Mouse (Mus musculus): Measurements from ENCODE around the gene Prrc2a. TPM values are rescaled to one million over a fixed set of nuclear protein-coding genes. Genes with fewer than 3 reads are reported as not detected.

Gene Prrc2a
- polyA plus RNA-seq, 2 experiments: 33.4 to 61.4 TPM

DNA sequence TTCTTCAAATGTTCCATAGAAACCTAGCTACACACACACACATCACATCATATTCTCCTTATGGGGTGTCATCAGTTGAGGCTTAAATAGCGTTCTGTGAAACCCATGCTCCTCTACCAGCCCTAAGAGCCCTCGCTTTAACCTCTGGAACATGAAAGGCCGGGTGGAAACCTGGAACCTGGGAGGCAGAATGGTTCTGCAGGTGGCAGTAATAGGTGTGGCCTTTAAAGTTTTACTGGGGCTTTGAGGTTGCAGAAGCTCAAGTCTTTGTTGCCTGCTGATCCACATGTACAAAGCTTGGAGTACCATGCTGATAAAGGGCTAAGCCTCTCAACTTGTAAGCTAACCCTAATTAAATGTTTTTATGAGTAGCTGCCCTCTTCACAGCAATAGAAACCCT lies 17.3 kb downstream of the Prrc2a start:
- DNase-seq (ENCODE audit: low read depth in 3 of 3, low spot score in 3 of 3): no peak
- Histone ChIP-seq H3K4me1 (replicated peaks; ENCODE audit: control insufficient read depth in 2 of 2, insufficient read depth in 2 of 2, low read length in 1 of 2) (no peaks in the 10 kb centered on the region), H3K4me2 (ENCODE audit: low read depth) (no peak overlapping the region), H3K27me3 (ENCODE audit: control insufficient read depth, insufficient read depth, low read length) (no peaks in the 10 kb centered on the region), H3K27ac (no peak overlapping the region), H3K9me3 (ENCODE audit: control insufficient read depth, low read length) (no peaks in the 10 kb centered on the region), H3K9ac (replicated peaks) (no peak overlapping the region), H3K36me3 (replicated peaks; ENCODE audit: control insufficient read depth, insufficient read depth, low read depth) (peaks cover 82% of the 10 kb centered on the region), H3K4me3 (ENCODE audit: insufficient read depth in 1 of 2, low read depth in 2 of 2, low read length in 2 of 2) (no peak overlapping the region)
- WGBS (ENCODE audit: insufficient replicate concordance): 67% methylated on average over 3 of the region's 3 CpGs
- TF ChIP-seq EP300 (IDR thresholded peaks at IDR 0.05; ENCODE audit: low read depth) (no peak), CTCF (IDR thresholded peaks at IDR 0.05; ENCODE audit: low read depth) (no peak)
- ATAC-seq (ENCODE audit: insufficient read depth): no peak

- ATAC-seq (ENCODE audit: insufficient read depth): no peak
- H3K27ac ChIP-seq: no peak overlapping the region
- DNase-seq (ENCODE audit: low read depth in 3 of 3, low spot score in 3 of 3): no peak
Measured at GRCm38 (mm10) chr17:35146139-35146538, 18.6 kb downstream of the Prrc2a start.

DNA sequence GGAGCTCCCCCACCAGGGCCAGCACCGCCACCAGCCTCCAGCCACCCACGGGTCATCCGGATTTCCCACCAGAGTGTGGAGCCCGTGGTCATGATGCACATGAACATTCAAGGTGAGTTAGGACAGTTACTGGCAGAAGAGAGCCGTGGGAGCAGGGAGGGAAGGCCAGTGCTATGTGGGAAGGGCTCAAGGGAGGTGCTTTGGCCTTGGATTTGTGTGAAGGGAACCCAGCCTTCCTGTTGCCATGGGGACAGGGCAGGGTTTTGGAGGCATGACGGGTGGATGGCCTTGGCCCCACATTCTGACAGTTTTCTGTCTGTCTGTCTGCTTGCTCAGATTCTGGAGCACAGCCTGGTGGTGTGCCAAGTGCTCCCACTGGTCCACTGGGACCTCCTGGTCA lies 22.7 kb downstream of the Prrc2a start:
- H3K4me1 ChIP-seq (replicated peaks; ENCODE audit: control insufficient read depth in 2 of 2, insufficient read depth in 2 of 2, low read length in 1 of 2): peaks cover under 1 to 4% of the 10 kb centered on the region in 2 experiments; a peak in 3 of 4 replicates
- H3K27ac ChIP-seq: no peak overlapping the region
- H3K36me3 ChIP-seq (replicated peaks; ENCODE audit: control insufficient read depth, insufficient read depth, low read depth): peaks cover 86% of the 10 kb centered on the region
- H3K9ac ChIP-seq (replicated peaks): no peak overlapping the region
- no peak overlapping the region for H3K4me2 ChIP-seq (ENCODE audit: low read depth)
- TF ChIP-seq EP300 (IDR thresholded peaks at IDR 0.05; ENCODE audit: low read depth) (no peak), CTCF (IDR thresholded peaks at IDR 0.05; ENCODE audit: low read depth) (no peak)
- no peak for DNase-seq (ENCODE audit: low read depth in 3 of 3, low spot score in 3 of 3)
- no peaks in the 10 kb centered on the region for H3K9me3 ChIP-seq (ENCODE audit: control insufficient read depth, low read length)
- WGBS (ENCODE audit: insufficient replicate concordance): 71% methylated on average over 6 of the region's 6 CpGs
- H3K4me3 ChIP-seq (ENCODE audit: insufficient read depth in 1 of 2, low read depth in 2 of 2, low read length in 2 of 2): no peak overlapping the region
- no peaks in the 10 kb centered on the region for H3K27me3 ChIP-seq (ENCODE audit: control insufficient read depth, insufficient read depth, low read length)
- ATAC-seq (ENCODE audit: insufficient read depth): no peak

More at GRCm38 (mm10) chr17:35146139-35146538, 18.6 kb downstream of the Prrc2a start:
- Histone ChIP-seq H3K9ac (replicated peaks) (no peak overlapping the region), H3K4me3 (ENCODE audit: insufficient read depth in 1 of 2, low read depth in 2 of 2, low read length in 2 of 2) (no peak overlapping the region), H3K4me1 (replicated peaks; ENCODE audit: control insufficient read depth in 2 of 2, insufficient read depth in 2 of 2, low read length in 1 of 2) (no peaks in the 10 kb centered on the region), H3K4me2 (ENCODE audit: low read depth) (no peak overlapping the region), H3K36me3 (replicated peaks; ENCODE audit: control insufficient read depth, insufficient read depth, low read depth) (peaks cover 82% of the 10 kb centered on the region), H3K9me3 (ENCODE audit: control insufficient read depth, low read length) (no peaks in the 10 kb centered on the region), H3K27me3 (ENCODE audit: control insufficient read depth, insufficient read depth, low read length) (no peaks in the 10 kb centered on the region)
- TF ChIP-seq CTCF (IDR thresholded peaks at IDR 0.05; ENCODE audit: low read depth): no peak
- no peak for TF ChIP-seq EP300 (IDR thresholded peaks at IDR 0.05; ENCODE audit: low read depth)
- 78% methylated on average over 5 of the region's 5 CpGs for WGBS (ENCODE audit: insufficient replicate concordance)

DNA sequence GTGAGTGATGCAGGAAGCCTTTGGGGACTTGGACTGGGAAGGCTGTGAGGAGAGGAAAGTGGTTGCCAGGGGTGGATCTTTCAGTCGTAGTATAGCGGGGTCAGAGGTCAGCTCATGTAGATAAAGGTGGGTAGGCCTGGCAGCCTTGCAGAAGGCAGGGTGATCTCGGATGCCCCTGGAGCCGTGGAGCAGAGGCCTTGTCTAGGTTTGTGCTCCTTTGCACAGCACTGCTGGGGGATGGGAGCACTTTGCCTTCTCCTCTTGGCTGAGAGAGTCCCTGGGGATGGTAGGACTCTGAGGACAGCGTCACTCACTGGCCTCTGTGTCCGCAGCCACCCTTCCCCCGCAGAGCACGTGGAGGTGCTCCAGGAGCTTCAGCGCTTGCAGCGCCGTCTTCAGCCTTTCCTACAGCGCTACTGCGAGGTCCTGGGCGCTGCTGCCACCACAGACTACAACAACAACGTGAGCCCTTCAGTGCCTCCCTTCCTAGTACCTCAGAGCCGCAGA lies 24.2 kb downstream of the Prrc2a start:
- H3K9ac ChIP-seq (replicated peaks): no peak overlapping the region
- H3K27me3 ChIP-seq (ENCODE audit: control insufficient read depth, insufficient read depth, low read length): no peaks in the 10 kb centered on the region
- ATAC-seq (ENCODE audit: insufficient read depth) (no peak), DNase-seq (ENCODE audit: low read depth in 3 of 3, low spot score in 3 of 3) (no peak)
- H3K4me1 ChIP-seq (replicated peaks; ENCODE audit: control insufficient read depth in 2 of 2, insufficient read depth in 2 of 2, low read length in 1 of 2): peaks cover 10 to 12% of the 10 kb centered on the region in 2 experiments
- no peak overlapping the region for H3K4me2 ChIP-seq (ENCODE audit: low read depth)
- peaks cover 74% of the 10 kb centered on the region for H3K36me3 ChIP-seq (replicated peaks; ENCODE audit: control insufficient read depth, insufficient read depth, low read depth)
- H3K4me3 ChIP-seq (ENCODE audit: insufficient read depth in 1 of 2, low read depth in 2 of 2, low read length in 2 of 2): no peak overlapping the region
- 75% methylated on average over 16 of the region's 16 CpGs for WGBS (ENCODE audit: insufficient replicate concordance)
- H3K27ac ChIP-seq: no peak overlapping the region
- TF ChIP-seq CTCF (IDR thresholded peaks at IDR 0.05; ENCODE audit: low read depth) (no peak), EP300 (IDR thresholded peaks at IDR 0.05; ENCODE audit: low read depth) (no peak)
- no peaks in the 10 kb centered on the region for H3K9me3 ChIP-seq (ENCODE audit: control insufficient read depth, low read length)

DNA sequence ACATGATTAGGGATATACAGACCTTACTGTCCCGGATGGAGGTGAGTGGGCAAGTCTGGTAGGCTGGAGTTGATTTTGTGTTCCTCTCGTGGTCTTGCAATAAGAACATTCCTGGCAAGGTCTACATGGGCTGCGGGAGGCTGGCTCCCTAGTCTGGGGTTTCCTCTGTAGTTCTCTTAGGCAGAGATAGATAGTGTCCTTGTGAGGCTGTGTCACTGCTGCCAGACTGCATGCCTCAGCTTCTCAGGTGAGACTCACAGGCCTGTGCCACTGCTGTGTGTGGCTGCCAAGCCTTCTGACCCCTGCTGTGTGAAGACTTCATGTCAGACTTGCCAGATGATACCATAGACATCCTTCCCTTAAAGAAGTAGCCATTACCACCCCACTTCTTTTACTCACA lies 25.4 kb downstream of the Prrc2a start:
- WGBS (ENCODE audit: insufficient replicate concordance): 84% methylated on average over 3 of the region's 3 CpGs
- no peak for ATAC-seq (ENCODE audit: insufficient read depth)
- Histone ChIP-seq H3K36me3 (replicated peaks; ENCODE audit: control insufficient read depth, insufficient read depth, low read depth) (peaks cover 62% of the 10 kb centered on the region), H3K27me3 (ENCODE audit: control insufficient read depth, insufficient read depth, low read length) (no peaks in the 10 kb centered on the region), H3K9me3 (ENCODE audit: control insufficient read depth, low read length) (no peaks in the 10 kb centered on the region), H3K4me2 (ENCODE audit: low read depth) (no peak overlapping the region), H3K4me3 (ENCODE audit: insufficient read depth in 1 of 2, low read depth in 2 of 2, low read length in 2 of 2) (no peak overlapping the region), H3K4me1 (replicated peaks; ENCODE audit: control insufficient read depth in 2 of 2, insufficient read depth in 2 of 2, low read length in 1 of 2) (peaks cover 10 to 12% of the 10 kb centered on the region in 2 experiments), H3K9ac (replicated peaks) (no peak overlapping the region), H3K27ac (no peak overlapping the region)
- DNase-seq (ENCODE audit: low read depth in 3 of 3, low spot score in 3 of 3): no peak
- TF ChIP-seq EP300 (IDR thresholded peaks at IDR 0.05; ENCODE audit: low read depth): no peak
- no peak for TF ChIP-seq CTCF (IDR thresholded peaks at IDR 0.05; ENCODE audit: low read depth)

All from liver, embryonic 14.5 days (tissue).